Mouse (Mus musculus) left cerebral cortex, adult 18-20 months (tissue): ENCODE measurements at regions not wholly inside any gene's neighbourhood (a gene's known extent, or its start where the extent isn't known, plus 50 kb on each side); places are given as distances from the start of the nearest gene placed in this dataset.
"Not testable (repeated sequence)": the region's sequence is repeated elsewhere in the genome, so short reads cannot be mapped to it uniquely, and the experiment has no call there.

Experiments used
- DNase-seq, 2 experiments: peaks; one replicate each; pipeline ENCODE4 v3.0.0; 2021 to 2022; ENCODE audit warnings: low spot score in 2 of 2, mixed read lengths in 1 of 2

GRCm38 (mm10) chr5:16937840-16938239 lies 146.2 kb downstream of the Gm28710 start:
- peak; percentile 36 to 38 for DNase-seq

DNA sequence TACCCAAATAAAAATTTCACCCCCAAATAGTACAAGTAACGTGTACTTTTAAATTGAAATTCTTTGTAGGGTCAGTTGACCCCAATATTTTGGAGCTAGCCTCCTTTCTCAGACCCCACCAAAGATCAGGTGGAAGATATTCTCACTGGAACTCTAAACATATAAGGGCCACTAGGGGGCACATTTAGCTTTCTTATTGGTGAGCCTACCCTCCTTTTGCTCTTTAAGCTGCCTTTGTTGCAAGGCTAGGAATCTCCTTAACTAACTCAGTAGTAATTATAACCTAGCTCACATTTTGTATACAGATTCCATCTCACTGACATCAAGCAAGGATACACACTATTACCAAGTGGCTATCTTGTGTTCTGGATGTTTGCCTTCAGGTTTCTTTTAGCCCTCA lies 155.8 kb downstream of the Gm28710 start:
- no peak for DNase-seq

GRCm38 (mm10) chr5:16967735-16968134 lies 176.1 kb downstream of the Gm28710 start:
- peak in 1 of 2 experiments; percentile 1 for DNase-seq

DNA sequence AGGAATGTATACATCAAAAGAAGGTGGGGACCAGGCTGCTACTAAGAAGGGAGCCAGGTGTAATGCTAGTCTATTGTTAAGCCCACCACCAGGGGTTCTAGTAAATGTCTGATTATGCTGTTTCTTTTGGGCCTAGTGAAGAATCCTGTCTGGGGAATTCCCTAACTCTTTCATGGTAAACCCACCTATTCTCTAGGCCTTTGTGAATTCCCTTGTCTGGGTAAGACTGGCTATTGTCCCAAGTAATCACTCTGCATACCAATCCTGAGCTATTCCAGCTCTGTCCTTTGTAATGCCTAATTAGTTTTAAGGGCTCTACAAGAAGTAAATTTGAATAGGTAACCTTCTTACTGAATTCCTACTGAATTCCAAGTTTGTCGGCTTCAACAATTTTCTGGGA lies 177.2 kb downstream of the Gm28710 start:
- DNase-seq = not testable (repeated sequence)

DNA sequence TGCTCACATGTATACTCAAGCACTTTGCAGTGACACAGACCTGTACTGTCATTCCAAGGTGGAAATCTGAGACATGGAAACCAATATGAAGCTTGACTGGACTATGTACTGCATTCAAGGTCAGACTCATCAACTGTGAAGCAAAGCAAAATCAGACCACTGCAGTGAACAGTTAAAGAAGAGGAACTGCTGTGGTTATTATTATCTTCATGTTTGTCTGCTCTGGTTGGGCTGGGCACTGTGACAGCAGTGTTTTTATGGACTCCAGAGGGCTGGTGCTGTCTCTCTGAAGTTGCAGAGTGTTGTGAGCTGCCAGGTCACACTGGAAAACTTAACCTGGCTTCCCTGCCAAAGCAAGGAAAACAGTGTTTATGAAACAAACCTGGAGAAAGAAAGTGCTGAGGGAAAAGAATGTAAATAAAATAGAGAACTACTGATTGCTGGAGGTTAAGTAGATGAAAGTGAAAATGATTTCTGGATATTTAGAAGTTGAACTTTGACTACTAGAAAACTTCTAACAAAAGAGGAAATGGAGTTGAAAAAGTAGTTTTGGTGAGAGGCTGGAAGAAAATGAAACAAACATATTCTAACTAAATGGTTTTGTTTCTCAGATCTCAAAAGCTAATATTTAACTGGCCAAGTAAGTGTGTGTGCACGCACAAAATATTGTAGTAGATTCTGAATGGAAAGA lies 181.7 kb downstream of the Gm28710 start:
- DNase-seq = no peak

DNA sequence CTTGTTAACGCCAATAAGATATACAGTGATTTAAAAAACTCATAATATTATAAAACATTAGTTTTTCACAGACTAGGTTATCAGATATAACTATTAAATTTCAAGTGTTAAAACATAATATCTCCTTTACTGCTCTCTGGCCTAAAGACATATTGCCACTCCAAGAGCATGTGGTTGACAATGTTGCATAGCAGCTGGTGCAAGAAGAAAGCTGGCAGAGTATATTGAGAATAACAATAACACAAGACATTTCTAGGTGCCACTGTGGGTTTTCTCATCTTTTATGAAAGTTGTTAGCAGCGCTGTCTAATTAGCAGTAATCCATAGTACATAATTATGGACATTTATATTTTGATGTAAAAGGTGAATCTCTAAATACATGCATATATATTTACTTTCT lies 184.4 kb downstream of the Gm28710 start:
- DNase-seq = no peak

- no peak for DNase-seq
Measured at GRCm38 (mm10) chr5:16984877-16985276, 193.3 kb downstream of the Gm28710 start.

DNA sequence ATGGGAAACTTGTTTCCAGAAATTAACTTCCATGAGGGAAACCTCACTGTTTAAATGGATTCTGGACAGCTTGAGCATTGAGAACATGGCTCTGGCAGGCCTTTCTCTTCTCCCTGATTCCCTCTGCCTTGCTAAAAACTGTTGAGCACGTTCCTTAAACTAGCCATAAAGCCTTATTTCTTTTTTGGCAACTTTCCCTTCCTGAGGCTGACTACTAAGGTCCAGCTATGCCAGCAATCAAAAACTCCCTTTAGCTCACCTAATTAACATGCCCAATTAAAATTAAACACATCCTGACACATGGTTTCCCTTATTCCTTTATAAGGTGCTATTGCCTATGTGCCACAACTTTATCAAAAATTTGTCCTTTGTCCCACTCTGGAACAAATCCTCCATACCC lies 199.9 kb downstream of the Gm28710 start:
- DNase-seq = no peak

GRCm38 (mm10) chr5:16999183-16999582 lies 207.6 kb downstream of the Gm28710 start:
- DNase-seq = no peak

GRCm38 (mm10) chr5:17006807-17007522 lies 215.4 kb downstream of the Gm28710 start:
- no peak for DNase-seq

DNA sequence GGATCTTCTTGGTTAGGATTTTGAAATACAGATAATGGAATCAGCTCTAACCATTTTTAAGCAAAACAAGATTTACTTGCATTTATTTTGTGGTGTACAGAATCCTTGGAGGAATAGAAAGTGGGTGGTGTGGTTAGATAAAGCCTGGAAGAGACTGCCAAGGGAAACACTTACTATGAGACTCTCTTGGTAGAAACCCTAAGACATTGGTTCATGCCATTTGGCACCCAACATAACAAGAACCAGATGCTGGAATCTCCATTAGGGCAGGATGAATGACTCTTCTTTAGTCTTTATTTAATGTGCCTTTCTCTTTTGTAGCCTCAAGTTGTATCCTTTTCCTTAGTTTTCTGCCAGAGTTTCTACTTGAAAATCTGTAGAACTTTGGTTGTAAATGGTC lies 230.0 kb downstream of the Gm28710 start:
- DNase-seq = no peak

GRCm38 (mm10) chr5:17053935-17054334 lies 262.3 kb downstream of the Gm28710 start:
- DNase-seq = no peak

DNA sequence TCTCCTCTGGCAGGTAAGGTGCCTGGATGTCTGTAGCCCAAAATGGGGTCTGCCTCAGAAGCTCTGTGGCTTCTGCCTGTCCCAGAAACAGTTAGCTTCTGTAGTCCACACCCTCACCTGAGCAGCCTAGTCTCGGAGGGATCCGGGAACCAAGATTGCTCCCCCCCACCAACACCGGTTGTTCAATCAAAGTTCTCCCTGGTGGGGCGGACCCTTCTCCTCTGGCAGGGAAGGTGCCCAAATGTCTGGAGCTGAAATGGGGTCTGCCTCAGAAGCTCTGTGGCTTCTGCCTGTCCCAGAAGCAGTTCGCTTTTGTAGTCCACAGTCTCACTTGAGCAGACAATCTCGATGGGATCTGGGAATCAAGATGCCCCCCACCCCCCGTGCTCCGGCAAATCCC lies 273.0 kb downstream of the Gm28710 start:
- DNase-seq = no peak

DNA sequence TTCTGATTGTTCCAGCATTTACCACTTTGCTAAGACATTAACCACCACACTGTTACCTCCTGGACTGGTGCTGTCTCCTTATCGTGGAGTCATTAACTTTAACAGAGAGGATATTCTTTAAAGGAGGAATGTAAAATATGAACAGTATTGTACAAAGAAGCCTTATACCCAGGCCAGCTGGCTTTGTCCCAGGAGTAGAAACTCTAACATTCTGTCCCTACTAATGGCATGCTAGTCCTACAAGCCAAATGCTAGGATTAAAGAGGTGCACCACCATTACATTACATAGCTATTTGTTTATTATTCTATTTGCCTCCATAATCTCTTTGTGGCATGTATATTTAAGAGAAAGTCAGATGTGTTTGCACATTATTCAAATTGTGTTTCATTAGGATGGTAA lies 288.8 kb downstream of the Gm28710 start:
- no peak for DNase-seq

DNA sequence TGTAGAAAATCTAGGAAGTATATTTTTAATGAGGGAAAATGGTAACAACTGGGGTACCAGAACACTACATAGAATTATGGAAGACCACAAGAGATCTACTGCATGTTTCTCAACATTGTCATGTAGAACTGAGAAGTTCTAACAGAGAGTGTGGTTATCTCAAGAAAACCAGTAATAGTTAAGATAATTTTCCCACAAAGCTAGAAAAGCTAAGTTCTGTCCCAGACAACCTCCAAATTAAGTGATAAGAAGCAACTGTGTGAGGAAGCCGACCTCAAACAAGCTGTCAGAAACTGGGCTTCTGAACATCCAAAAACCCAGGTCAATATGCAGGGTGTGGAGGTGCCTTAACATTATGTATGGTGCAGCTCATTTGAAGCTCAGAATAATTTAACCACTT lies 261.4 kb upstream of the Speer4f2 start:
- no peak for DNase-seq

GRCm38 (mm10) chr5:17112026-17112425 lies 261.0 kb upstream of the Speer4f2 start:
- DNase-seq = peak in 1 of 2 experiments; percentile 4

- DNase-seq = no peak
Measured at GRCm38 (mm10) chr5:17115035-17115434, 257.9 kb upstream of the Speer4f2 start.

DNA sequence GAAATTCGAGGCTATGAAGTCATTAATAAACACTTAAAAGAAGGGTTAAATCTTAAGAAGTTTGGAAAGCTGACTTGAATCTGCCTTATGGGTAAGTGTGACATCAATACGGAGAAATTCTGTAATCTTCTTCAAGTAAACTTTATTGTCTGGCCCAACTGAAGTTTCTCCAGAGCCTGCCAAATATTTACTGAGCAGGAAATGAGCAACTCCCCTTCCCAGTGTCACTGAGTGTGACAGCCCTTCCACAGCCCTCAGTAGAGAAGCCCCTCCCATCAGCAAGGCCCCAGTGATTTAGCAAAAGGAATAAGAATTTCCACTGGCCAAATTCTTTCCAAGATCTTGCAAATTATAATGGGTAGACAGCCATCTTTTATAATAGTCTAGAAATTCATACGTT lies 256.9 kb upstream of the Speer4f2 start:
- DNase-seq = no peak

DNA sequence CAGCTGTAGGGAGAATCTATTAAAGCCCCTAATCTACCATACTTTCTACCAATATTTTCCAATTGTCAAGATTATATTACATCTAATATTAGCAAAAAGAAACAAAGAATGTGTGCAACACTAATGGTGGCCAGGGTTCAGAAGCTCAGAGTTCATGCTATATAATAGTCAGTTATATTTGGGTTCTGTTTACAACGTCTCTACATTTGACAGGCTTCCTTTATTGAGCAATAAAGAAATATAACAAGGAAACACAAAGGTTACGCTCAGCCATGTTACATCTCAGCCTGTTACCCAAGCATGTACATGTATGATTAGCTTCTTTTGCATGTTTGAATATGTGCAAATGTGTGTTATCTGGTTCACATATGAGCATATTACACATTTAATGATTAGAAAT lies 247.7 kb upstream of the Speer4f2 start:
- no peak for DNase-seq

DNA sequence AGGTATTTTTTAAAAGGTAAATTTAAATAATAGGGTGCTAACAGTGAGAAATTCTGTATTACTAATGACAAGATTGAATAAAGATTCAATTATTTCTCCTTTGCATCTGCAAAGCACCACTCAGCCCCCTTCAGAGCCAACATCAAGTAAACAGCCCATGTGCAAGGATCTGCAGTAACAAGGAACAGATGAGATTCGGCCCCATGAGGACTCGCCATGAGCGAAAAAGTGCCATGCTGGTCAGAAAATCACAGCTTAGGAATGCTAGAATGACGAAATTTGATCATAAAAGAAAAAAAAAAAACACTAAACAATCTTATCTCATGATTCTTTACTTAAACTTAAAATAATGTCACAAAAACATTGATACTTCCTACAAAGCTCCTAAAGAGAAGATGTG lies 245.5 kb upstream of the Speer4f2 start:
- DNase-seq = no peak

- DNase-seq = no peak
Measured at GRCm38 (mm10) chr5:17135489-17135888, 237.5 kb upstream of the Speer4f2 start.

- DNase-seq = no peak
Measured at GRCm38 (mm10) chr5:17141555-17141954, 231.4 kb upstream of the Speer4f2 start.

GRCm38 (mm10) chr5:17174562-17174961 lies 198.4 kb upstream of the Speer4f2 start:
- DNase-seq = no peak
